Mouse (Mus musculus) neural tube, embryonic 15.5 days (tissue): ENCODE measurements at regions not wholly inside any gene's neighbourhood (a gene's known extent, or its start where the extent isn't known, plus 50 kb on each side); places are given as distances from the start of the nearest gene placed in this dataset.
A peak's percentile ranks its signal among the peaks of the same experiment; 100 is the strongest.

Experiments
- ATAC-seq: fragments of 200-750 bp; cut with Nextera tagmentation; 2 replicates; pipeline ENCODE4 v1.8.0; 2017; ENCODE audit warnings: mild to moderate bottlenecking, moderate TSS enrichment, moderate library complexity; ENCODE audit not compliant: low FRiP score
- H3K27ac ChIP-seq: fragments of 300-500 bp; sonication (generic); replicated peaks from 2 replicates; pipeline ENCODE4 v1.5.1; 2015; ENCODE audit warnings: mild to moderate bottlenecking, inconsistent platforms
- H3K27me3 ChIP-seq: fragments of 300-500 bp; sonication (generic); replicated peaks from 2 replicates; pipeline ENCODE4 v1.6.1; 2015; ENCODE audit warnings: inconsistent platforms
- H3K36me3 ChIP-seq: fragments of 300-500 bp; sonication (generic); 2 replicates; pipeline ENCODE4 v1.6.1; 2015; ENCODE audit warnings: inconsistent platforms
- H3K4me1 ChIP-seq: fragments of 300-500 bp; sonication (generic); 2 replicates; pipeline ENCODE4 v1.6.1; 2015; ENCODE audit warnings: inconsistent platforms
- H3K4me2 ChIP-seq: fragments of 300-500 bp; sonication (generic); 2 replicates; pipeline ENCODE4 v1.6.1; 2015; ENCODE audit warnings: inconsistent platforms, mild to moderate bottlenecking, moderate library complexity
- H3K4me3 ChIP-seq: fragments of 300-500 bp; sonication (generic); replicated peaks from 2 replicates; pipeline ENCODE4 v1.5.1; 2015; ENCODE audit warnings: mild to moderate bottlenecking, inconsistent platforms
- H3K9ac ChIP-seq: fragments of 300-500 bp; sonication (generic); replicated peaks from 2 replicates; pipeline ENCODE4 v1.6.1; 2015; ENCODE audit warnings: mild to moderate bottlenecking, inconsistent platforms
- H3K9me3 ChIP-seq: fragments of 300-500 bp; sonication (generic); replicated peaks from 2 replicates; pipeline ENCODE4 v1.6.1; 2016; ENCODE audit warnings: inconsistent platforms
- WGBS: fragments of 180-500 bp; shearing (Covaris S2); methylation state at CpG from one replicate; pipeline ENCODE4 v1.1.7; 2015; ENCODE audit warnings: mixed read lengths; 5-methylcytosine and 5-hydroxymethylcytosine counted together

DNA sequence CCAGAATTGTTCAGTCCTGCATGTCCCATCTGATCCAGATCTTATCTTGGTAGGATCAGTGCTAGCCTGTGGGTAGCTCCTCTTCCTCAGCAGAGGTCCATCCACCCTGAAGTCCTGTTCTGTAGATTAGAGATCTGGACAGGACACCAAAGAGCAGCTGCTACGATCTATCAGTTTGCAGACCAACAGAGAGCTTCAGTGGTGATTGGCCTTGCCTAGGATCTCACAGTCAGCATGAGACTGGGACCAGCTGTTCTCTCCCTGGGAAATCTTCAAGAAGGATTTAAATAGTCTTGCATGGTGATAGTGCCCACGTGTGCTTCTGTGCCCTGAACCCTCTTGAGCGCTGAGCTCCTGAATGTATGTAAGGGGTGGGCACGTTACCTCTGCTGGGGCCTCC lies 178.4 kb upstream of the Sulf2 start:
- H3K4me2 ChIP-seq, result no peak overlapping the region
- H3K27me3 ChIP-seq, result no peaks in the 10 kb centered on the region
- no peak for ATAC-seq
- no peaks in the 10 kb centered on the region for H3K36me3 ChIP-seq
- H3K4me3 ChIP-seq, result no peak overlapping the region
- H3K4me1 ChIP-seq, result peaks cover 34% of the 10 kb centered on the region
- 66% methylated on average over 4 of the region's 4 CpGs for WGBS
- no peak overlapping the region for H3K27ac ChIP-seq
- no peaks in the 10 kb centered on the region for H3K9me3 ChIP-seq
- H3K9ac ChIP-seq, result no peak overlapping the region

DNA sequence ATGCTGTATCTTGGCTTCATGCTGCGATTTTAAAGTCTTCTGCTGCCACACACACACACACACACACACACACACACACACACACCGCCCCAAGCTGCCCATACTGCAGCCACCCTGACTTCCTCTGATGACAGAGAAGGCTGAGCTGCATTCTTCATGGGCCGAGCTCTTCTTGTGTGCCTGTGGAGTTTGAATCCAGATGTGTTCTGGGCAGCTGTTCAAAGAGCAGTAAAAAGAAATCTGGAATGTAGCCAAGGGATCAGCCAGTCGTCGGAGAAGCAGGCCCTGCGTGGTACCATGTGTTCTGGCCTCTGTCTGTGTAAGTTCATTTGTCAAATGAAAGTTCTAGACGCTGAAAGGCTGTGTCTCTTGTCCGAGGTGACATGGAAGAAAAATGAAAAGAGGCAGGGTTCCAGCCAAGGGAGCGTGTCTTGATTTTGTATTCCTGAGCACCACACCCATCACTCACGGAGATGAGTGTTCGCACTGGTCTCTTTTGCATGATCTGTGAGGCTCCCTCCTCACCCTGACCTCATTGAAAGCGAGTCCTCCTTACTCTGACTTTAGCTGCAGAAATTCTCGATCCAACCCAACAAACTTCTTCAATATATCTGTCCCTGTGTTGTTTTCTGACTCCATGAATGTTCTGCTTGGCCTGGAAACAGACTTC lies 177.4 kb upstream of the Sulf2 start:
- Histone ChIP-seq H3K36me3 (no peaks in the 10 kb centered on the region), H3K4me1 (peaks cover 29% of the 10 kb centered on the region), H3K27me3 (no peaks in the 10 kb centered on the region), H3K27ac (no peak overlapping the region), H3K4me3 (no peak overlapping the region), H3K4me2 (no peak overlapping the region), H3K9me3 (no peaks in the 10 kb centered on the region), H3K9ac (no peak overlapping the region)
- WGBS, result 63% methylated on average over 13 of the region's 13 CpGs
- ATAC-seq, result no peak

DNA sequence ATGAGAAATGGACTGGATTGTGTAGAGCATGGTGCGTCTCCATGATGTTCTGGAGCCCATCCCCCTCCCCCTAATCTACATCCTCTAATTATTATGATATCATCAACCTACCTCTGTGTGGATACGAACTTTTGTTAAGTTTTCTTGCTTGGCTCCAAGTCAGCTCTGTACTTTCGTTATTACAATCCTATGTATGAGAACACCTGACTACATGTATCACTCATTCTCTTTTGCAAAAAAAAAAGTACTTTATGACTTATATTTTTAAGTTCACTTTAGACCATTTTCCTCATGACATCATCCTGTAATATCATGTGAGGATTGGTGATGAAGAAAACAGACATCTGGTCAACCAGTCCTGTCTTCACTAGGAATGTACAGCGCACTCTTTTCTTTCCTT lies 175.7 kb upstream of the Sulf2 start:
- ATAC-seq, result no peak
- H3K4me3 ChIP-seq, result no peak overlapping the region
- no peaks in the 10 kb centered on the region for H3K9me3 ChIP-seq
- H3K36me3 ChIP-seq, result no peaks in the 10 kb centered on the region
- H3K27me3 ChIP-seq, result no peaks in the 10 kb centered on the region
- H3K4me1 ChIP-seq, result peaks cover 26% of the 10 kb centered on the region
- H3K4me2 ChIP-seq, result no peak overlapping the region
- WGBS, result 87% methylated on average over 4 of the region's 4 CpGs
- H3K9ac ChIP-seq, result no peak overlapping the region
- H3K27ac ChIP-seq, result no peak overlapping the region

DNA sequence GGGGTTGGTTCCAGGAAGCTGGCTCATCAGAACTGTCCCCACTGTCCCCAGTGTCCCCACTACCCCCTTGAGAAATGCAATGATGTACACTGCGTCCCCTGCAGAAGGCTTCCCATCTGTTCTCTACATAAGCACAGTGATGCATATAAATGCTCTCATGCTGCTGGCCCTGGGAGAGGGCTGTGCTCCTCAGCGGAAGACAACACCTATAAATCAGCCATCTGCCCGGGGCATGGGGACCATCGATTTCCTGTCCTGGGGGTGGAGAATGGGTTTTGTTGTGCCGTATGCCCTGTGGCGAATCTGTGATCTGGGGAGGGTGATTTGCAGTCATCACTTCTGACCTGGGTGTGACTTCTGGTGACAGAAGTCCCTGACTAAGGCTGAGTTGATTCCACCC lies 174.9 kb upstream of the Sulf2 start:
- H3K36me3 ChIP-seq, result no peaks in the 10 kb centered on the region
- H3K9ac ChIP-seq, result no peak overlapping the region; the same call in 1 of the 2 replicates
- H3K27me3 ChIP-seq, result no peaks in the 10 kb centered on the region
- H3K4me1 ChIP-seq, result peaks cover 27% of the 10 kb centered on the region
- H3K27ac ChIP-seq, result no peak overlapping the region
- 8% methylated on average over 6 of the region's 6 CpGs for WGBS
- no peak overlapping the region for H3K4me3 ChIP-seq
- peak; percentile 47; the same call in 1 of the 2 replicates for ATAC-seq
- H3K4me2 ChIP-seq, result no peak overlapping the region
- no peaks in the 10 kb centered on the region for H3K9me3 ChIP-seq

DNA sequence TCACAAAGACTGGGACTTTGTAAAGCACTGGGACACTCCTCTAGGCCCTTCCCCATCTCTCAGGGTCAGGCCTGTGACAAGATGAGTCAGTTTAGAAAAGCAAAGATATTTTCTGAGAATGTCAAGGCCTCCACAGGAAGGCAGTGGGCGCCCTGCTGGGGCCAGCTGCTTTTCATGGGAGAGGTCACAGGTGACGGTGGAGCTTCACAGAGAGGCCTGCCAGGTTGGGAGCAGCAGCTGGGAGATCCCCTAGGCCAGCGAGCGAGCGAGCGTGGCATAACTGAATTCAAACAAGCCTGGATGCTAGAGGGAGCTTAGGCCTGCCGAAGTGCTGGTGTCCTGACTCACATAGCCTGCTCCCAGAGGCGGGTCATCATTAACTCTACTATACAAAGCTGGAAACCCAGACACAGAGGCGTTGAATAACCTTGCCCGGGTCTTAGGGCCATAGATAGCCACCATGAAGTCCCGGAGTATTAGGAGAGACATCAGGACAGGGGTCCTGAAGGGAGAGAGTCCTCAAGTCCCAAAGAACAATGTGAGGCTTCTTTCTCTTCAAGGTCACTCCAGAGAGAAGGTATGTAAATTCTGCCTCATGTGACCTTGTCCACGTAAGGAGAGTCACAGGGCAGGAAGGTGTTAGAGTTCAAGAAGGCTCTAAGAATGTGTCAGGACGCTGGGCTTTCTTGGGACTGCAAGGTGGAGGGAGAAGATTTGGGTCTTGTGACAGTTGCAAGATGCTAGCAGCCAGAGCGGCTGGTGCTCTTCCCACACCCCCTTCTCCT lies 174.3 kb upstream of the Sulf2 start:
- Histone ChIP-seq H3K27ac (no peak overlapping the region), H3K9me3 (no peaks in the 10 kb centered on the region), H3K9ac (no peak overlapping the region), H3K4me2 (no peak overlapping the region), H3K27me3 (no peaks in the 10 kb centered on the region), H3K4me1 (peaks cover 33% of the 10 kb centered on the region), H3K4me3 (no peak overlapping the region), H3K36me3 (no peaks in the 10 kb centered on the region)
- no peak for ATAC-seq
- 54% methylated on average over 14 of the region's 14 CpGs for WGBS

DNA sequence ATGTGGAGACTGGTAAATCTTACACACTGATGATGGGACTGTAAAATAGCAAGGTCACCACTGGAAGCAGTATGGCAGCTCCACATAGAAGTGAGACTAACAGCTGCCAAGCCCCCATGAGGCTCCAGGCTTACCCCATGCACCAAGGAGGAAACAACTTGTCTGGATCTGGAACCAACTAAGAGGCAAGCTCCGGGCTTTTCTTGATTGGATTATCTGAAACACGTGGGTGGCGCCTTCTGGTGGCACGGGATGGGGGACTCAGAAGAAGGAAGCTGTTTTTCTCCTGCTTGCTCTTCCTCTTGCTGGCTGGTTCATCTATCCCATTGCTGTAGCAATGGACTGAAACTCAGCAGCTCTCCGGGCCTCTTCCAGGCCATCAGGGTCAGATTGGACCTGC lies 171.5 kb upstream of the Sulf2 start:
- no peaks in the 10 kb centered on the region for H3K36me3 ChIP-seq
- no peak overlapping the region for H3K4me2 ChIP-seq
- ATAC-seq, result no peak
- H3K4me1 ChIP-seq, result peaks cover 50% of the 10 kb centered on the region
- no peaks in the 10 kb centered on the region for H3K27me3 ChIP-seq
- no peak overlapping the region for H3K9ac ChIP-seq
- H3K9me3 ChIP-seq, result no peaks in the 10 kb centered on the region
- H3K4me3 ChIP-seq, result no peak overlapping the region
- no peak overlapping the region for H3K27ac ChIP-seq
- 81% methylated on average over 5 of the region's 5 CpGs for WGBS

DNA sequence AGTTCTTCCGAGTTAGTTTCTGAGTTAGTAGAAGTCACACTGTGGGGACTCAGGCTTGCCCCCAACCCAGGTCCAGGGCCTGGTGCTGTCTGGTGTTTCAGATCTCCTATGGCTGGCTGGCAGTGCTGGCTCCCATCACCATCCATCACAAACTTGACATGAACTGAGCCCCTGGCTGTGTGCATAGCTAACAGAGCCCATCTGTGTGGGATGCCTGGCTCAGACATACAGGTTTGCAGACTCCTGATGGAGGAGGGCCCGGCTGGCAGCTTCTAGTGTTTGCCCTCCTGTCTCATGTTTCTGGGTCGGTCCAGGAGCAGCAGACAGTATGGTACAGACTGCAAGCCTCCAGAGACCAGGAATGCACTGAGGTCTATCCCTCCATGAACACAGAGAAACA lies 169.5 kb upstream of the Sulf2 start:
- H3K4me1 ChIP-seq, result peaks cover 47% of the 10 kb centered on the region
- H3K9ac ChIP-seq, result no peak overlapping the region
- 0 out of 2 replicates have a peak, but pooled peaks cover 3% of the 10 kb centered on the region for H3K27me3 ChIP-seq
- WGBS, result 26% methylated on average over 3 of the region's 3 CpGs
- no peak for ATAC-seq
- no peak overlapping the region for H3K4me3 ChIP-seq
- no peaks in the 10 kb centered on the region for H3K36me3 ChIP-seq
- H3K9me3 ChIP-seq, result no peaks in the 10 kb centered on the region
- H3K4me2 ChIP-seq, result no peak overlapping the region
- no peak overlapping the region; the same call in 1 of the 2 replicates for H3K27ac ChIP-seq

DNA sequence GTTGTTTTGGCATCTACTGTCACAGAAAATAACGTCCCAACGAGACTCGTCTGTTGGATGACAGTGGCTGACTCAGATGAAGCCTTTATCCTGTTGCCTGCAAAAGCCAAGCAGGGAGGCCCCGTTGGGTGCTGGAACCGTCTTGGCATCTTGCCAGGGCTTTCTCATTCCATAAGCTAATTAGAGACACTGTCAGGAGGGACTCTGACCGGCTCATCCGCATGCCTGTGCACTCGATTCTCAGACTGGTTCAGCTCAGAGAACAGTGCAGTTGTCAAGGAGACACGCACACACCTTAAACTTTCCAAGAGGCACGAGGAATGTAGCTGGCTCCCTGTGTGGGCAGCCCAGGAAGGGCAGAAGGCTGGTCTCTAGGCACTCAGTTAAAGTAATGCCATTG lies 169.0 kb upstream of the Sulf2 start:
- H3K36me3 ChIP-seq, result no peaks in the 10 kb centered on the region
- no peak overlapping the region; the same call in 1 of the 2 replicates for H3K27ac ChIP-seq
- WGBS, result 13% methylated on average over 10 of the region's 10 CpGs
- H3K4me2 ChIP-seq, result no peak overlapping the region
- H3K4me1 ChIP-seq, result peaks cover 42% of the 10 kb centered on the region
- no peaks in the 10 kb centered on the region for H3K9me3 ChIP-seq
- H3K9ac ChIP-seq, result no peak overlapping the region
- H3K27me3 ChIP-seq, result 0 out of 2 replicates have a peak, but pooled peaks cover 5% of the 10 kb centered on the region
- no peak for ATAC-seq
- no peak overlapping the region for H3K4me3 ChIP-seq

DNA sequence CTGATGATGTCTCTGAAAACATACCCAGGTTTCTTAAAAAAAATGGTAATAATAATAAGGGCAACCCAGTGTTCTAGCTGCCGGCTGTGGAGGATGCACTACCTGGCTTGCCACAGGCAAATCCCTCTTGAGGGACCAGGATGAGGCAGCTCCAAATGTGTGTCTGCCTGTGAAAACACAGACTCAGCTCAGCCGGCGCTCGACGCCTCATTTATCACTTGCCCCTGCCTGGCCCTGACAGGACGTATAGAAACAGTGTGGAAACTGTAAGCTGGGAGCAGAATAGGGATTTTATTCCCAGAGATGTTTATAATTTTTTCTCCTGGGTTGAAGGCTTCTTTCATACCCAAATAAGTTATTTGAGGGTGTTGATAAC lies 167.2 kb upstream of the Sulf2 start:
- Histone ChIP-seq H3K27ac (no peak overlapping the region), H3K27me3 (0 out of 2 replicates have a peak, but pooled peaks cover 7% of the 10 kb centered on the region), H3K9me3 (no peaks in the 10 kb centered on the region), H3K9ac (no peak overlapping the region), H3K4me1 (peaks cover 37% of the 10 kb centered on the region), H3K4me2 (no peak overlapping the region), H3K36me3 (no peaks in the 10 kb centered on the region), H3K4me3 (no peak overlapping the region)
- WGBS, result 24% methylated on average over 6 of the region's 6 CpGs
- no peak for ATAC-seq

DNA sequence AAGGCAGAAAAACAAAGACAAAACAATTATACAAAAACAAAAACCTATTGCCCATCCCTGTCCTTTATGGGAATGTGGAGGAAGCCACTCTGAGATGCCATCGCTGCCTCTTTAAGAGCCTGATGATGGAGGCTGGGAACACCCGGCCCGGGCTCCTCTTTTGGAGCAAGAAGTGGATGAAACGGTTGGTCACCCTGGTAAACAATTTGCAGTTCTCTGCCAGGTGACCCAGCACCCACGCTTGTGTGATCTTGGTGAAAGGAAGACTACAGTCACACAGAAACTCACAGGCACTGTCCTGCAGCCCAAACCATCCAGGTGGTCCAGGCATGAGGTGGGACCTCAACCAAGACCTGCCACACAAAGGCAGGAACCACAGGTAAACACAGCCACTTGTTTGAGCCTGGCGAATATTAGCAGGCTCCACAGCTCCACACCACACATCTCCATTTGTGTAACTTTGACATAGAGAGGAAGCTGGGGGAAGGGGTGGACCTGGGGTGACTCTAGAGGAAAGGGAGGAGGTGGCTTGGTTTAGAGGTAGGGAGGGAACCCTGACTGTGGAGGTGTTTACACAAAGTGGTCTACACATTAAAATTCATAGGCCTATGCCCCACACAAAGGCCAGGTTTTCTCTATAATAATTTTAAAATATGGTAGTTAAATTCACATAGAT lies 166.7 kb upstream of the Sulf2 start:
- Histone ChIP-seq H3K27me3 (0 out of 2 replicates have a peak, but pooled peaks cover 7% of the 10 kb centered on the region), H3K4me3 (no peak overlapping the region), H3K27ac (no peak overlapping the region), H3K4me1 (peaks cover 37% of the 10 kb centered on the region), H3K36me3 (no peaks in the 10 kb centered on the region), H3K9me3 (no peaks in the 10 kb centered on the region), H3K9ac (no peak overlapping the region), H3K4me2 (no peak overlapping the region)
- ATAC-seq, result no peak
- WGBS, result 85% methylated on average over 6 of the region's 6 CpGs

DNA sequence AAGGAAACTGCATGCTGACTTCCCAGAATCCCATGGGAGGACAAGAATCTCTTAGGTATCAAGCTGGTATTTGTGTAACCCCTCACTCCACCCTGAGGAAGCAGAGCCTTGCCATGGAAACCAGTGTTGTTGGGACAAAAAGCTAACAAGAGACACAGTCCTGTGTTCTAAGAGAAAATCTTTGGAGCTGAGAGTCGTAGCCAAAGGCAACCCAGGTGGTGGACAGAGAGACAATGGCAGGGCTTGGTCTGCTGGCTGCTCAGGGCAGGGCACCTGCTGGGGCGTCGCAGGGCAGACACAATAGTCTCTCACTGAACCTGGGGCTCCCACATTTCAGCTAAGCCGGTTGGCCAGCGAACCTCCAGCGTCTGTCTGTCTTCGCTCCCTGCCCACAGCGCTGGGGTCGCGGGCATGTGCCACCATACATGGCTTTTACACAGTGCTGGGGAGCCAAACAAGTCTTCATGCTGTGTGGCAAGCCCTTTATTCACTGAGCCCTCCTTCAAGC lies 161.0 kb upstream of the Sulf2 start:
- H3K27me3 ChIP-seq, result 0 out of 2 replicates have a peak, but pooled peaks cover 10% of the 10 kb centered on the region
- H3K27ac ChIP-seq, result no peak overlapping the region
- no peaks in the 10 kb centered on the region for H3K36me3 ChIP-seq
- 0 out of 2 replicates have a peak, but pooled peaks have one; percentile 21 for ATAC-seq
- H3K9me3 ChIP-seq, result no peaks in the 10 kb centered on the region
- H3K4me2 ChIP-seq, result no peak overlapping the region
- no peak overlapping the region for H3K4me3 ChIP-seq
- 17% methylated on average over 10 of the region's 10 CpGs for WGBS
- no peak overlapping the region for H3K9ac ChIP-seq
- peaks cover 14% of the 10 kb centered on the region for H3K4me1 ChIP-seq
